Mouse (Mus musculus) gastrocnemius, postnatal 25 days (tissue): ENCODE results near the gene Mrpl20. TPM values are rescaled to one million over a fixed set of nuclear protein-coding genes. Genes with fewer than 3 reads are reported as not detected.

Source experiments
- DNase-seq: peaks from one replicate; pipeline ENCODE4 v3.0.0; 2022
- long read RNA-seq, 2 experiments: library from polyadenylated mRNA; stranded (forward); transcript quantifications; one replicate each; pipeline ENCODE4 v2.0.0; 2021
- total RNA-seq, 2 experiments: library from RNA; stranded (reverse); gene quantifications; 1 replicate in 1 of 2; 2 replicates in 1 of 2; pipeline ENCODE4 v1.2.3; 2021

The Mrpl20 gene
- total RNA-seq: 10 to 100 TPM; 45.1 to 47.7 TPM
- long read RNA-seq, experiment 1, transcript Mrpl20-201 (4 exons, 764 nt): major isoform, 190 of 220 reads
- long read RNA-seq, experiment 1, partial matches to known transcripts: 27 of 220 reads
- long read RNA-seq, experiment 1, other reads (novel, unspliced or antisense): 2 of 220 reads
- long read RNA-seq, experiment 2, transcript Mrpl20-201 (4 exons, 764 nt): major isoform, 92 of 116 reads
- long read RNA-seq, experiment 2, partial matches to known transcripts: 0 of 116 reads
- long read RNA-seq, experiment 2, other reads (novel, unspliced or antisense): 22 of 116 reads

DNA sequence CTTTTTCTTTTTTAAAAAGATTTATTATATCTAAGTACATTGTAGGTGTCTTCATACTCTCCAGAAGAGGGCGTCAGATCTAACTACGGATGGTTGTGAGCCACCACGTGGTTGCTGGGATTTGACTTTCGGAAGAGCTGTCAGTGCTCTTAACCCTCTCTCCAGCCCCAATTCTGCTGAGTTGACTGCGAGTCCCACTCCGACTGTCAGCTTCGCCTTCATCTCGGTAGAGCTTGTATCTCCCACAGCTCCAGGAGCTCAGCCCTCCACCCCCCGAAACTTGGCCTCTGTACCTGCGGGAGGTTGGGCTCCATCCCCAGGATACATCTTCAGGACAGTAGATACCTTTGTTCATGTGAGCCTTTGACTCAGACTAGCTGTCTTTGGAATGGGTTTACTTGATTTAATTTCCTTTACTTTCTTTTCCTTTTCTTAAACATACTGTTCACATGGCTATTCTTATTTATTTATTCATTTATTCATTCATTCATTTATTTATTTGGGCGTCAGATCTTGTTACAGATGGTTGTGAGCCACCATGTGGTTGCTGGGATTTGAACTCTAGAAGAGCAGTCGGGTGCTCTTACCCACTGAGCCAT, at the start of gene Mrpl20:
Gene Mrpl20, plus strand, starts transcription at position 138 of the 599 bp plus-strand sequence.
- DNase-seq: no peak

DNA sequence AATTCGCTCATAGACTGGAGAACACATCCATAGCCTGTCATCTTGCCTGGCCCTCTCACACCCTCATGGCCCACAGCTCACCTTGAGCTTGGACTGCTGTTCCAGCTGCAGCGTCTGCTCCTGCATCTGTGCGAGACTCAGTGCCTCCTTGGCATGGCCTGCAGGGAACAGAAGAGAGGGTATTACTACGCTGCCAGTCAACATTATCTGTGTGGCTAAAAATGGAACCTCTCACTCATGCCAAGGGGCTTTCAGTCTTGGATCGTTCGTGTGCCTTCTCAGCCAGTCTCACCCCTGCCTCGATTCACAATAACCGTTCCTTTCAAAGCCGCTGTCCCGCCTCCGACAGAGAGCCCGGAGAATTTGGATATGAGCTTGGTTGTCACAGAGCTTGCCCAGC, 45.7 kb upstream of the Mrpl20 start:
- DNase-seq: no peak

- DNase-seq: no peak
These were observed 42.6 kb upstream of the Mrpl20 start for GRCm38 (mm10) chr4:155759862-155760612.

- peak; percentile 96 for DNase-seq
These were observed 41.9 kb upstream of the Mrpl20 start, which contains the start of gene Atad3a for GRCm38 (mm10) chr4:155760613-155761355. Gene Atad3a, minus strand, starts transcription at chr4:155761093.

GRCm38 (mm10) chr4:155761356-155762099, 41.1 kb upstream of the Mrpl20 start:
- no peak for DNase-seq

GRCm38 (mm10) chr4:155762357-155762756, 40.3 kb upstream of the Mrpl20 start:
- no peak for DNase-seq

DNA sequence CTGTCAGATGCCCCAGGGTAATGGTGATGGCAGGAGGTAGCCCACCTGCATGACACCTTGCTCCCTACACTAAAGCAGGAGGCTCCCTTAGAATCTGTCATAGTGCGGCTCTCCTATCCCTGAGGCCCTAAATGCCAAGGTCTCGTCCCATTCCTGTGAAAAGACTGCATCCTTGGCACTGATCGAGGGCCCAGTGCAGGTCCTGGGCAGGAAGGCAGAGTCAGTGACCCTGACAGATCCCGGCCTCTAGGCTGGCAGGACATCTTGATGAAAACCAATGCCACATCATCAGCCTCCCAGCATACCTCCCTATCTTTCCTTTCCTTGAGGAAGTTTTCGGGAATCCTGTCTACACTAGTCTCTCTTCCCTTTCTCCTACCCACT, 33.2 kb upstream of the Mrpl20 start:
- DNase-seq: no peak

- peak; percentile 86 for DNase-seq
These were observed 32.7 kb upstream of the Mrpl20 start for GRCm38 (mm10) chr4:155769880-155770512.

DNA sequence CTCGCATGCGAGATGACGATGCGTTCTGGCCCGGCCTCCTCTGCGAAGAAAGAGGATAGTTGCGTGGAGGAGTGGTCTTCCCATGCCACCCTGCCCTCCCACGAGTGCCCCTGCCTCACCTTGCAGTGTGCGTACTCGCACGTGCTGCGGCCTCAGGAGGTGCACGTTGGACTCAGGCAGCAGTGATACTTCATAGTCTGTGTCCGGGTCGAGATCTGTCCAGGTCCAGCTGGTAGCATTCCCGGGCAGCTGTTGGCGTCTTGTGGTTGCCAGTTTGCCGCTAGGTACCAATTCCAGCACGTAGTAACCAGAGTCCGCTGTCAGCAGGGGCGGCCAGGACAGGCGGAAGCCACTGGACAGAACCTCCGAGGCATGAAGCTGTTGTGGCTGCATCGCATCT, 32.1 kb upstream of the Mrpl20 start:
- peak; percentile 80 for DNase-seq

DNA sequence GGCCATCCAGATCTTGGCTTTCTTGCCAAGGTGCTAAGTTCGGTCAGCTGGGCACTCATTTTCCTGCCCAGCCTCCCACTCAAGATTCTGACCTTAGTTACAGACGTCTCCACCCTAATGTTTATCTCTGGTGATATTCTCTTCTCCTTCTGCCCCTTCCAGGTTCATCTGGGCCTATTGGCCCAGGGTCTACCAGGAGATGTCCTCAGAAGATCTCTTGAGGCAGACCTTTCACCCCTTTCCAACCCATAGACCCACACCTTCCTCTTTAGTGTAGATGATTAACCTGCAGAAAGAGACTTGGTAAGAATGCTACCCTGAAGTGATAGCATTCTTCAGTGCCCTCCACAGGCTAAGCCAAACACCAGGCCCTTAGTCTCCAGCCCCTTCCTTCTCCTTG, 31.0 kb upstream of the Mrpl20 start:
- DNase-seq: no peak

GRCm38 (mm10) chr4:155772786-155773185, 29.9 kb upstream of the Mrpl20 start:
- DNase-seq: no peak

- no peak for DNase-seq
These were observed 29.2 kb upstream of the Mrpl20 start for GRCm38 (mm10) chr4:155773335-155774078.

DNA sequence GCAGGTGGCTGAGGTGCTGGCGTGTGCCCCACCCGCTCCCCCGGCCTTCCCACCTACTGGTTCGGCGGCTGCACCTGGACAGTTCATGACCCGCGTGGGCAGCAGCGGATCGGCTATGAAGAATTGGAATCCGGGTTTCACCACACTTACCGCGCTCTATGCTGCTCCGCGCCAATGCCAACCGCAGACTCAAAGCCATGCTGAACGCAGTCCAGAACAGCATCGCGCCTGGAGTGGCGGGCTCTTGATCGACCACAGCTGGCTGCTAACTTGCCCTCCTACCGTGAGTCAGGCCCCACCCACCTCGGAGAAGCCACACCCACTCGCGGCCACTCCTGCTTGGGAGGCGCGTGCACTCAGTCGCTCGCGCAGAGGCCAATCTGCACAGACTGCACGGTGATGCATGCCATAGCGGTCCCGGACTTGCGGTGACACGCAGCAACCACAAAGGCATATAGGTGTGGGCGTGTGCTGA, 28.4 kb upstream of the Mrpl20 start, which contains the start of gene Vwa1:
Gene Vwa1, minus strand, starts transcription at position 419 of the 475 bp plus-strand sequence.
- DNase-seq: peak; percentile 87

DNA sequence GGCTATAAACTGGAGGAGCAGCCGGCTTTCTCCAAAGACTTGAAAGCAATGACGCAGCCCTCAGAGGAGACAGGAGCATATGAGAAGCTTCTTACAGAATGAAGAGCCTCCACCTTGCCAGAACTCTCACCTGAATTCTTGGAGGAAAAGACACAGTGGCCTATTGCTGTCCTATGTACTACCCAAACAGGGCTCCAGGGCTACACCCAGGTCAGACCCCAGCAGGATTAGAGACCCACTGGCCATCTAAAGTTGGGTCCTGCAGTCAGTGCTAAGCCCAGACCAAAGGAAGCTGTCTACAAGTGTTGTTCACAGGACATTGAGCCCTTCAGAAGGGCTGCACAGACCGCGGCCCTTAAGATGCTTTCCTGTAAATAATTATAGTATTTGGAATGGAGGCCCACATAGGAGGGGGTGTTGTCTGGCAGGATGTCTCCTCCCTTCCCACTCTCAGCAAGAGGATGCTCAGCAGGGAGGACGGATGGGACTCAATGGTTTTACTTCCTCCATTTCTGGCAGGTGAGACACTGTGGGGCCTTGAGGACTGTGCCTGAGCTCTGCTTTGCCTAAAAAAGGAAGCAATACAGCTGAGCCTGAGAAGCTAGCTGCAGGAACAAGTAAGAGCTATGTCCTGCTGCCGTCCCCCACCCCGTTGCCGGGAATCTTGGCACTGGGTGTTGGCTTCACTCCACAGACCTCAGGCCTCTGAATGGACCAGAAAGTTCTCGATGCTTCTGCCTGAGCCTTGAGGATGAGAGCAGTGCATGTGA, 27.5 kb upstream of the Mrpl20 start:
- DNase-seq: peak; percentile 72

DNA sequence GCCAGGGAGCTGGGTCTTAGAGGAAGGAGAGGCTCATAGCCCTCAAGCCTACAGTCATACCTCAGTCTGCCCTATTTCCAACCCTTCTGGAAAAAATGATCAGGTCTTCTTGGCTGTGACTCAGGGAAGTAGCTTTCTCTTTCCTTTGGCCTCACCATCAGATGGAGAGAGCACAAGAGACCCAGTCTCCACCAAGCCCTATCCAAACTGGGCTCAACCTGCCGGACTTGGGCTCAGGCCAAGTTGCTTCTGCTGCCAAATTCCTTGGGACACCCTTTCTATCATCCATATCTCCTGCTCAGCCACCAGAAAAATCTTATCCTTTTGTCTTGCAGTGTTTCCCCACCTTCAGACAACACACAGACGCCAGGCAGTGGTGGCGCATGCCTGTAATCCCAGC, 26.8 kb upstream of the Mrpl20 start:
- DNase-seq: no peak

DNA sequence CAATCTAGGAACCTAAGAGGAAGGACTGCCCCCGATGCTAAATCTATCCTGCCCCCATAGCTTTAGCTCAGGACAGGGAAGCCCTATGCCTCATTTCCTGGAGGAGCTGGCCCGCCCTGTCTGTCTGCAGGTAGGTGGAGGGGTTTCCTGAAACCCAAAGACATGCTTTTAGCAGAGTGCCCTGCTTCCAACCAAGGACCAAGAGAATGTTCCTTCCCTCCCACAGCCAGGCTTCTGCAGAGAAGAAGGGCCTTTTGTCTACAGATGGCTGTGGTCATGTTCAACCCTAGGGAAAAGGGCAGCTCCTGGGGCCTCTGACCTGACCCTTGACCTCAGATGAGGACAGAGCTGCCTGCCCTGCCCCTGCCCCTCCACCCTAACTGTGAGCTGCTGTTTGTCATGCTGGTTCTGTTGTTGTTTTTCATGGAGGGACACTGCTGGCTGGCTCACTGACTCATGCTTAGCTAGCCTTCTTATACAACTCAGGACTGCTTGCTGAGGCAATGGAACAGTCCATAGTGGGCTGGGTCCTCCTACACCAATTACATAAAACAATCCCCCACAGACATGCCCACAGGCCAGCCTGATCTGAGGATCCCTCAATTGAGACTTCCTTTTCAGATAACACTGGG, 25.9 kb upstream of the Mrpl20 start:
- no peak for DNase-seq

- no peak for DNase-seq
These were observed 24.9 kb upstream of the Mrpl20 start for GRCm38 (mm10) chr4:155777816-155778215.

- DNase-seq: no peak
These were observed 23.2 kb upstream of the Mrpl20 start for GRCm38 (mm10) chr4:155779498-155779897.

- DNase-seq: peak; percentile 94
These were observed 21.8 kb upstream of the Mrpl20 start for GRCm38 (mm10) chr4:155780895-155781294.
